Mouse (Mus musculus): Measurements from ENCODE around the gene Kcnk7. TPM values are rescaled to one million over a fixed set of nuclear protein-coding genes. Genes with fewer than 3 reads are reported as not detected.

Gene Kcnk7
- polyA plus RNA-seq (2014; fragmentation: Illumina TruSeq; extraction: RNeasy Lipid Tissue Mini Kit (QIAGEN cat#74804); ENCODE audit: low read depth, low replicate concordance), result not detected

GRCm38 (mm10) chr19:5704163-5704800 lies at the start of gene Kcnk7:
Gene Kcnk7, plus strand, starts transcription at chr19:5704367.

GRCm38 (mm10) chr19:5662981-5663913 lies 40.9 kb upstream of the Kcnk7 start, which contains the start of gene Sipa1:
Gene Sipa1, minus strand, starts transcription at chr19:5663707.

GRCm38 (mm10) chr19:5688200-5689087 lies 15.7 kb upstream of the Kcnk7 start, which contains the start of the genes Map3k11 and Pcnx3:
Gene Map3k11, plus strand, starts transcription at chr19:5688742.
Gene Pcnx3, minus strand, starts transcription at chr19:5688908.

GRCm38 (mm10) chr19:5725767-5726515 lies 21.8 kb downstream of the Kcnk7 start, which contains the start of gene Ehbp1l1:
Gene Ehbp1l1, minus strand, starts transcription at chr19:5726317.

GRCm38 (mm10) chr19:5729444-5729815 lies 25.3 kb downstream of the Kcnk7 start, which contains the start of gene Fam89b:
Gene Fam89b, minus strand, starts transcription at chr19:5729653.

GRCm38 (mm10) chr19:5740320-5741317 lies 36.5 kb downstream of the Kcnk7 start, which contains the start of gene Ltbp3:
Gene Ltbp3, plus strand, starts transcription at chr19:5740904.

Other genes starting within 250 kb of the Kcnk7 start
- 1.0 TPM for gene Ccdc85b, start 246.5 kb upstream of the Kcnk7 start, polyA plus RNA-seq (2014; fragmentation: Illumina TruSeq; extraction: RNeasy Lipid Tissue Mini Kit (QIAGEN cat#74804); ENCODE audit: low read depth, low replicate concordance)
- 6.2 TPM for gene Fibp, start 243.8 kb upstream of the Kcnk7 start, polyA plus RNA-seq (2014; fragmentation: Illumina TruSeq; extraction: RNeasy Lipid Tissue Mini Kit (QIAGEN cat#74804); ENCODE audit: low read depth, low replicate concordance)
- gene Ctsw, start 235.9 kb upstream of the Kcnk7 start, polyA plus RNA-seq (2014; fragmentation: Illumina TruSeq; extraction: RNeasy Lipid Tissue Mini Kit (QIAGEN cat#74804); ENCODE audit: low read depth, low replicate concordance), result not detected
- gene Efemp2, start 230.4 kb upstream of the Kcnk7 start, polyA plus RNA-seq (2014; fragmentation: Illumina TruSeq; extraction: RNeasy Lipid Tissue Mini Kit (QIAGEN cat#74804); ENCODE audit: low read depth, low replicate concordance), result 1.3 TPM
- 2.1 TPM for gene Mus81, start 216.0 kb upstream of the Kcnk7 start, polyA plus RNA-seq (2014; fragmentation: Illumina TruSeq; extraction: RNeasy Lipid Tissue Mini Kit (QIAGEN cat#74804); ENCODE audit: low read depth, low replicate concordance)
- 227 TPM for gene Cfl1, start 213.9 kb upstream of the Kcnk7 start, polyA plus RNA-seq (2014; fragmentation: Illumina TruSeq; extraction: RNeasy Lipid Tissue Mini Kit (QIAGEN cat#74804); ENCODE audit: low read depth, low replicate concordance)
- not detected for gene 1700020D05Rik, start 200.6 kb upstream of the Kcnk7 start, polyA plus RNA-seq (2014; fragmentation: Illumina TruSeq; extraction: RNeasy Lipid Tissue Mini Kit (QIAGEN cat#74804); ENCODE audit: low read depth, low replicate concordance)
- 0.58 TPM for gene Snx32, start 193.8 kb upstream of the Kcnk7 start, polyA plus RNA-seq (2014; fragmentation: Illumina TruSeq; extraction: RNeasy Lipid Tissue Mini Kit (QIAGEN cat#74804); ENCODE audit: low read depth, low replicate concordance)
- gene Ovol1, start 143.7 kb upstream of the Kcnk7 start, polyA plus RNA-seq (2014; fragmentation: Illumina TruSeq; extraction: RNeasy Lipid Tissue Mini Kit (QIAGEN cat#74804); ENCODE audit: low read depth, low replicate concordance), result not detected
- gene Ap5b1, start 136.3 kb upstream of the Kcnk7 start, polyA plus RNA-seq (2014; fragmentation: Illumina TruSeq; extraction: RNeasy Lipid Tissue Mini Kit (QIAGEN cat#74804); ENCODE audit: low read depth, low replicate concordance), result not detected
- gene Rnaseh2c, start 102.5 kb upstream of the Kcnk7 start, polyA plus RNA-seq (2014; fragmentation: Illumina TruSeq; extraction: RNeasy Lipid Tissue Mini Kit (QIAGEN cat#74804); ENCODE audit: low read depth, low replicate concordance), result 1.9 TPM
- 29.7 TPM for gene Kat5, start 94.1 kb upstream of the Kcnk7 start, polyA plus RNA-seq (2014; fragmentation: Illumina TruSeq; extraction: RNeasy Lipid Tissue Mini Kit (QIAGEN cat#74804); ENCODE audit: low read depth, low replicate concordance)
- gene Rela, start 66.9 kb upstream of the Kcnk7 start, polyA plus RNA-seq (2014; fragmentation: Illumina TruSeq; extraction: RNeasy Lipid Tissue Mini Kit (QIAGEN cat#74804); ENCODE audit: low read depth, low replicate concordance), result 2.9 TPM
- 1.3 TPM for gene Sipa1, start 40.7 kb upstream of the Kcnk7 start, polyA plus RNA-seq (2014; fragmentation: Illumina TruSeq; extraction: RNeasy Lipid Tissue Mini Kit (QIAGEN cat#74804); ENCODE audit: low read depth, low replicate concordance)
- gene Map3k11, start 15.6 kb upstream of the Kcnk7 start, polyA plus RNA-seq (2014; fragmentation: Illumina TruSeq; extraction: RNeasy Lipid Tissue Mini Kit (QIAGEN cat#74804); ENCODE audit: low read depth, low replicate concordance), result 2.2 TPM
- gene Pcnx3, start 15.5 kb upstream of the Kcnk7 start, polyA plus RNA-seq (2014; fragmentation: Illumina TruSeq; extraction: RNeasy Lipid Tissue Mini Kit (QIAGEN cat#74804); ENCODE audit: low read depth, low replicate concordance), result 0.70 TPM
- gene Ehbp1l1, start 21.9 kb downstream of the Kcnk7 start, polyA plus RNA-seq (2014; fragmentation: Illumina TruSeq; extraction: RNeasy Lipid Tissue Mini Kit (QIAGEN cat#74804); ENCODE audit: low read depth, low replicate concordance), result 3.7 TPM
- gene Fam89b, start 25.3 kb downstream of the Kcnk7 start, polyA plus RNA-seq (2014; fragmentation: Illumina TruSeq; extraction: RNeasy Lipid Tissue Mini Kit (QIAGEN cat#74804); ENCODE audit: low read depth, low replicate concordance), result not detected
- gene Ltbp3, start 36.5 kb downstream of the Kcnk7 start, polyA plus RNA-seq (2014; fragmentation: Illumina TruSeq; extraction: RNeasy Lipid Tissue Mini Kit (QIAGEN cat#74804); ENCODE audit: low read depth, low replicate concordance), result 17.7 TPM
- gene Scyl1, start 67.1 kb downstream of the Kcnk7 start, polyA plus RNA-seq (2014; fragmentation: Illumina TruSeq; extraction: RNeasy Lipid Tissue Mini Kit (QIAGEN cat#74804); ENCODE audit: low read depth, low replicate concordance), result 1.6 TPM
- gene Frmd8, start 170.9 kb downstream of the Kcnk7 start, polyA plus RNA-seq (2014; fragmentation: Illumina TruSeq; extraction: RNeasy Lipid Tissue Mini Kit (QIAGEN cat#74804); ENCODE audit: low read depth, low replicate concordance), result 4.1 TPM
- gene Slc25a45, start 173.4 kb downstream of the Kcnk7 start, polyA plus RNA-seq (2014; fragmentation: Illumina TruSeq; extraction: RNeasy Lipid Tissue Mini Kit (QIAGEN cat#74804); ENCODE audit: low read depth, low replicate concordance), result 3.4 TPM
- gene Tigd3, start 189.8 kb downstream of the Kcnk7 start, polyA plus RNA-seq (2014; fragmentation: Illumina TruSeq; extraction: RNeasy Lipid Tissue Mini Kit (QIAGEN cat#74804); ENCODE audit: low read depth, low replicate concordance), result not detected
- gene Dpf2, start 208.6 kb downstream of the Kcnk7 start, polyA plus RNA-seq (2014; fragmentation: Illumina TruSeq; extraction: RNeasy Lipid Tissue Mini Kit (QIAGEN cat#74804); ENCODE audit: low read depth, low replicate concordance), result 8.1 TPM
- 1.7 TPM for gene Cdc42ep2, start 220.4 kb downstream of the Kcnk7 start, polyA plus RNA-seq (2014; fragmentation: Illumina TruSeq; extraction: RNeasy Lipid Tissue Mini Kit (QIAGEN cat#74804); ENCODE audit: low read depth, low replicate concordance)

Measured in adrenal gland, adult 10 weeks (tissue).